Mouse (Mus musculus) G1E (cell line): ENCODE data around the gene Tex14. TPM values are rescaled to one million over a fixed set of nuclear protein-coding genes. Genes with fewer than 3 reads are reported as not detected.
A peak's percentile ranks its signal among the peaks of the same experiment; 100 is the strongest.

Source experiments
- ATAC-seq: 2 replicates; pipeline ENCODE4 v1.8.0; 2016; ENCODE audit warnings: mild to moderate bottlenecking; ENCODE audit not compliant: insufficient number of reproducible peaks, poor library complexity, low FRiP score, severe bottlenecking; ENCODE audit errors: extremely low read depth
- DNase-seq: peaks from one replicate; pipeline ENCODE4 v3.0.0; 2012; ENCODE audit warnings: low spot score
- H3K27me3 ChIP-seq: 2 replicates; pipeline ENCODE4 v1.6.1; 2012; ENCODE audit warnings: mild to moderate bottlenecking, low read length, inconsistent platforms; ENCODE audit not compliant: insufficient read depth
- H3K36me3 ChIP-seq: replicated peaks from 2 replicates; pipeline ENCODE3; 2012; ENCODE audit warnings: mild to moderate bottlenecking, inconsistent platforms
- H3K4me1 ChIP-seq: 2 replicates; pipeline ENCODE4 v1.6.1; 2012; ENCODE audit warnings: low read depth, low read length, inconsistent platforms, mixed read lengths; ENCODE audit not compliant: insufficient read depth
- H3K4me3 ChIP-seq: 2 replicates; pipeline ENCODE4 v1.5.1; 2012; ENCODE audit warnings: low read depth, mild to moderate bottlenecking, inconsistent platforms, low read length, moderate library complexity, mixed read lengths
- H3K9me3 ChIP-seq: replicated peaks from 2 replicates; pipeline ENCODE4 v1.6.1; 2012; ENCODE audit warnings: inconsistent platforms
- CTCF ChIP-seq: IDR thresholded peaks from 2 replicates; pipeline ENCODE4 v1.5.1; 2012; ENCODE audit warnings: low read depth, low read length, inconsistent platforms, mixed read lengths
- GATA1 ChIP-seq: IDR thresholded peaks from 2 replicates; pipeline ENCODE4 v1.6.1; 2012; ENCODE audit warnings: borderline replicate concordance, low read length, inconsistent platforms, mixed read lengths
- GATA2 ChIP-seq: IDR thresholded peaks from 2 replicates; pipeline ENCODE4 v1.6.1; 2012; ENCODE audit warnings: low read depth, low read length, inconsistent platforms, borderline replicate concordance
- POLR2AphosphoS5 ChIP-seq: IDR thresholded peaks from 2 replicates; pipeline ENCODE4 v1.6.1; 2012; ENCODE audit warnings: low read depth, low read length, inconsistent platforms; ENCODE audit not compliant: insufficient replicate concordance
- TAL1 ChIP-seq: conservative IDR thresholded peaks from 2 replicates; pipeline ENCODE4 v1.6.1; 2012; ENCODE audit warnings: low read depth, low read length, inconsistent platforms, mixed read lengths
- polyA plus RNA-seq: library from polyadenylated mRNA; stranded (reverse); fragments of >175 nt; gene quantifications from 2 replicates; pipeline ENCODE4 v1.2.3, GENCODE M21; 2012
- total RNA-seq, 2 experiments: library from RNA; stranded (forward) in 1 of 2; stranded (reverse) in 1 of 2; fragments of 200-1000 nt in 1 of 2; fragments of >200 nt in 1 of 2; fragmentation: Nextera tagmentation in 1 of 2; gene quantifications; 2 replicates each; pipeline ENCODE4 v1.2.3; 2014 to 2017

Gene Tex14
- total and polyA plus RNA-seq, 3 experiments = 0.16 TPM; not detected in 2

DNA sequence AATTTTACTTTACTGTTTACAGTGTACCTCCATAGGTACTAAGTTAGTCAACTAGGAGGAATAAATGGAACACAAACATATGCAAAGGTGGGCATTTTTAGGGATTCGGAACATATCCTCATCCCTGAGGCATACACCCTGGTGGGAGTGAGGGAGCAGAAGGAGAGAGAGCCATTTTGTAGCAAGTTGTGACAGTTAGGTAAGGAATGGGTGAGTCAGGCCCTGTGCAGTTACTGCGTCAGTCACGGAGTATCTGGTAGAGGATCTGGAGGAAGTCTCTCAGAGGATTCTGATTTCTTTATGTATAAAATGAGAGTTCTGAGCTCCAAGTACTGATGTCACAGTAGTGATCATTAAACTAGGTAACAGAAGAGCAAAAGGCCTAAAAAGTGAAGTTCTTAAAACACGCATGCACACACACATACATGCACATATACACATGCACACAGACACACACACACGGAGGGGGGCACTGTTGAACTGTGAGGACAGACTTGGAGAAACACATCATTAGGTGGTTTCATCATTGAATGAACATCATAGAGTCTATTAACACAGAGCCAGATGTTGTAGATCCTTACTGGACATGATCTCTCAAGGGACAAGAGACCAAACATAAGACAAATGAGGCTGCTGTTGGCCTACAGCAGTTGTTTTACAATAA is 182.5 kb downstream of the Tex14 start:
- H3K4me3 ChIP-seq = no peak overlapping the region
- peaks cover 8% of the 10 kb centered on the region for H3K27me3 ChIP-seq
- H3K4me1 ChIP-seq = peaks cover 25% of the 10 kb centered on the region
- peaks cover 14% of the 10 kb centered on the region for H3K36me3 ChIP-seq
- DNase-seq = no peak
- no peak for ATAC-seq
- no peak for TF ChIP-seq GATA1
- no peak for TF ChIP-seq POLR2AphosphoS5
- TF ChIP-seq CTCF = no peak
- no peak for TF ChIP-seq TAL1
- no peak for TF ChIP-seq GATA2
- no peaks in the 10 kb centered on the region for H3K9me3 ChIP-seq

DNA sequence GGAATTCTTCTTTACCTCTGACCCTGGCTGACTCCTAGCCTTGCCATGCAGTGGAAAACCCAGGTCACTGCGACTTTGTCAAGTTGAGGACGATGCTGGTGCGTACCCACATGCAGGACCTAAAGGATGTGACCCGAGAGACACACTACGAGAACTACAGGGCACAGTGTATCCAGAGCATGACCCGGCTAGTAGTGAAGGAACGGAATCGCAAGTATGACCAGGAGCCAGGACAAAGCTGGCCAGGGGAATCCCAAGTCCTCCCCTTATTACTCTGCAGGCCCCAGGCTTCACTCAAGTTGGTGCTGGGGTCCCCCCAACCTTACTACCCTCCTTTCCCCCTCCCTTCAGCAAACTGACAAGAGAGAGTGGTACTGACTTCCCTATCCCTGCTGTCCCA is 184.7 kb downstream of the Tex14 start:
- H3K27me3 ChIP-seq = no peaks in the 10 kb centered on the region
- TF ChIP-seq GATA1 = no peak
- TF ChIP-seq POLR2AphosphoS5 = no peak
- no peak for TF ChIP-seq TAL1
- no peak for TF ChIP-seq GATA2
- no peak for TF ChIP-seq CTCF
- H3K9me3 ChIP-seq = no peaks in the 10 kb centered on the region
- peaks cover 28% of the 10 kb centered on the region for H3K36me3 ChIP-seq
- peaks cover 40% of the 10 kb centered on the region for H3K4me1 ChIP-seq
- no peak overlapping the region for H3K4me3 ChIP-seq
- DNase-seq (no peak), ATAC-seq (no peak)

DNA sequence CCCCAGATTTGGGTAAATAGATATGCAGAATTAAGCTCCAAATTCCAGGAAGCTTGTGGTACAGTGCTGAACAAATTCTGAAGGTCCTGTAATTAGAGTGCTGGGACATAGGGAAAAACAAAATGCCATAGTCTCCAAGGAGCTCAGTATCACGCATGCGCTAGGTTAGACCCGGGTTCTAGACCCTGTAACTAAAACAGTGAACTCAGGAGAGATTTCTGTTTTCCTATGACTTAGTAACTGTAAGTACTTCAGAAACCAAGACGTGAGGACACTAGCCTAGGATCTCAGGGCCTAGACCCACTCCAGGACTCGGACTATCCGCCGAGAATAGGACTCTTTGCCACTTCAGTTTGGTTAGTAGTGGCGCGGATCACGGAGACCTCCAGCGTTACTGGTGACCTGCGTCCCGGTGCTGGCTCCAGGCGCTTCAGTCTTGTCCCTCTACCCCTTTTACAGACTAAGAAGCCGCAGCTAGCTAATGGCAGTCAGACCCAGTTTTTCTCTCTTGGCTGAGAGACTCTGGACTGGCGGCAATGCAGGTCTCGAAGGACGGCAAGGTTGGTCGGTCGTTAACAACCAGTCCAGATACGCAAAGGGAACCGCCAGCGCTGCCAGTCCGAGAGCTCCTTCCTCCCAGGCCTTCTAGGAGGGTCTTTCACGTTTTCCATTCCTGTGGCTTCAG is 186.1 kb downstream of the Tex14 start:
- H3K4me3 ChIP-seq = peak overlapping the region; percentile 73
- H3K27me3 ChIP-seq = no peaks in the 10 kb centered on the region
- no peak for ATAC-seq
- no peak for DNase-seq
- H3K36me3 ChIP-seq = peaks cover 42% of the 10 kb centered on the region
- H3K4me1 ChIP-seq = peaks cover 53% of the 10 kb centered on the region
- TF ChIP-seq GATA1 (no peak), POLR2AphosphoS5 (no peak), CTCF (no peak), GATA2 (no peak), TAL1 (no peak)
- no peaks in the 10 kb centered on the region for H3K9me3 ChIP-seq

DNA sequence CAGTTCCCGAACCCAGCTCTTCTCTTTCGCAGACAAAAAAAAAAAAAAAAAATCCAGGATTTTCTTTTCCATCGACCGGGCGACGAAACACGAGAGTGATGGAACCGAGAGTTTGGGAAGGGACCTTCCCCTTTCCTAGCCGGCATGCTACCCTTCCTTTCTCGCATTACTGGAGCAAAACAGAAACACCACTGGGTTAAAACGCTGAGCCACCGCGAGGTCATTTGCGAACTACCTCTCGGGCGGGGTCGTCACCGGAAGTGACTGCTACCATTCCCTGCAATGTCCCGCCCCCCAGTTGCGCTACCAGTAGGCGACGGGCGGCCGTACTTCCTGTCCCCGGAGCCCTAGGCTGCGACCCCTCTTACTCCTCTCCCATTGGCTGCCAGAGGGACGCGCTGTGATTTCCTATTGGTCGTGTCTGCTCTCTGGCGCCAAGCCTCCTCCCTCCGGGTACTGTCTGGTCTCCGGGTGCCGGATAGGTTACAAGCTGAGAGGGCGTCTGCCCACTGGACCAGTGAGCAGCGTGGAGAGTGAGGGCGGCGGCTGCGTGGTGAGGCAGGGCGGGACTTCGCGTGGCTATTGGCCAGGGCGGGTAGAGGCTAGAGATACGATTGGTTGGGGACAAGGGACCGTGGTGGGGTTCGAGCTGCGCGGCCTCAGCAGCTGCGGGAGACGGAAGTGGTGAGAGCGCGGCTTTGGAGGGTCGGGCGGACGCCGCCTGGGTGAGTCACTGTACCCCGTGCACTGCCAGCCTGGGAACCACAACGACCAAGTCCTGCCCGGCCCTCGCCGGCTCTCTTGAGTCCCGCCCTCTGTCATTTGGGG is 186.9 kb downstream of the Tex14 start, which contains the start of gene Mtmr4:
Gene Mtmr4, plus strand, starts transcription at position 637 of the 828 bp plus-strand sequence.
- H3K36me3 ChIP-seq = peaks cover 50% of the 10 kb centered on the region
- peak within 1 kb of the TSS; percentile 73 for H3K4me3 ChIP-seq
- TF ChIP-seq CTCF = no peak
- no peak for TF ChIP-seq GATA1
- no peak for TF ChIP-seq TAL1
- no peak for TF ChIP-seq POLR2AphosphoS5
- no peak for TF ChIP-seq GATA2
- peak; percentile 99 for DNase-seq
- H3K27me3 ChIP-seq = no peaks in the 10 kb centered on the region
- H3K9me3 ChIP-seq = no peaks in the 10 kb centered on the region
- ATAC-seq = peak; percentile 95
- peaks cover 60% of the 10 kb centered on the region for H3K4me1 ChIP-seq

DNA sequence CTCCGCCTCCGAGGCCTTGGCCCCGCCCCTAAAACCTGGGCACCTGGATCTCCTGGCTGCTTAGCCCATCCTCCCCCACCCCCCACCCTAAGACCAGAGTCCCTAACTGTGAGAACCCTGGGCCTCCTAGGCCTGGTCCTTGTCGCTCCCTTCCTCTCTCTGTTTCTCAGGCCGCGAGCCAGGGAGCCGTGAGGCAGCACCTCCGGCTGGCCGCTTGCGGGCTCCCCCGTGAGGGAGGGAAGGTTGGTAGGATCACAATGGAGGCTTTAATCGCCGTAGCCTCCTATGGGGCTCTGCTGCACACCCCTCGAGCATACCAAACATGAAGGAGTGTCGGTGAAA is 187.5 kb downstream of the Tex14 start:
- Histone ChIP-seq H3K4me1 (peaks cover 64% of the 10 kb centered on the region), H3K36me3 (peaks cover 55% of the 10 kb centered on the region), H3K27me3 (no peaks in the 10 kb centered on the region), H3K4me3 (peak overlapping the region; percentile 73), H3K9me3 (no peaks in the 10 kb centered on the region)
- ATAC-seq (no peak), DNase-seq (no peak)
- TF ChIP-seq POLR2AphosphoS5 = no peak
- TF ChIP-seq GATA1 = no peak

DNA sequence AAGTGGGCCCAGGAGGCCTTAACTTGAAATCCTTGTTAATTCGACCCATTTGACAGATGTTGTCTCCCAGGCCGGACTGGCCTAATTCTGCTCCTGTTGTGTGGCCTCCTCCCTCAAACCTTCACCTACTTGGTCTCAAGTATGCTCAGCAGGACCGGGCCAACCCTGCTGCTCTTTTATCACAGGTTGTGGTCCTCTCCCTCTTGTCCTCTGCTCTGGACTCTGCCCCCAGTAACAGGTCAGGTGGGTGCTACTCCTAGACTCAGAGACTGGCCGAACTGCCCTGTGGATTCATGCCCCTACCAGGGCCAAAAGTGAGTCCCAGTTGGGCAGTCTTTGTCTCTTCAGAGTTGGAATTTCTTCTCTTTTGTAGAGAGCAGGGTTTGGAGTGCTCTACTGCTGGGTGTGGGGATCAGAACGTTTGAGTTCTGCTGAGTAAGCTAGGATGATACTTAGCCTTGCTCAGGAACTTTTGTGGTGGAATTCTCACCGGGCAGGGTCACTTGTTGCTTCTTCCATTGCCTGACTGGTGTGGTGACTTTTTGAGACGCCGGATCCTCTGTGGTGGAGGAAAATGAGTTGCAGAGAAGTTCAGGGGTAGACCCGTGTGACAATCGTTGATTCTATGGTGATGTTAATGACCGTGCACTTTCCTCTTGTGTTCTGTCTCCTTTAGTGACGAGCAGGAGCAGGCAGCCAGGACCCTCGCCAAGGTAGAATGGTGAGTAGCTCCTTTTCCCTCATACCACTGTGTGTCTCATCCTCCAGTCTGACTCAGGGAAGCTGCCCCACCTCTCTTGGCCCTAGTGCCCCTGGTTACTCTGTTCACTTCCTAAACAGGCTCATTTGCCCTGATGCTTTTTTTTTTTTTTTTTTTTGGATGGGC is 188.1 kb downstream of the Tex14 start:
- H3K4me1 ChIP-seq = peaks cover 64% of the 10 kb centered on the region
- no peak for ATAC-seq
- TF ChIP-seq GATA1 (no peak), GATA2 (no peak)
- H3K27me3 ChIP-seq = no peaks in the 10 kb centered on the region
- H3K36me3 ChIP-seq = peaks cover 62% of the 10 kb centered on the region
- peak overlapping the region; percentile 73 for H3K4me3 ChIP-seq
- no peak for DNase-seq
- H3K9me3 ChIP-seq = no peaks in the 10 kb centered on the region
